10 mouse cellular contexts compared by ENCODE assay signal in the genomic region with DNA sequence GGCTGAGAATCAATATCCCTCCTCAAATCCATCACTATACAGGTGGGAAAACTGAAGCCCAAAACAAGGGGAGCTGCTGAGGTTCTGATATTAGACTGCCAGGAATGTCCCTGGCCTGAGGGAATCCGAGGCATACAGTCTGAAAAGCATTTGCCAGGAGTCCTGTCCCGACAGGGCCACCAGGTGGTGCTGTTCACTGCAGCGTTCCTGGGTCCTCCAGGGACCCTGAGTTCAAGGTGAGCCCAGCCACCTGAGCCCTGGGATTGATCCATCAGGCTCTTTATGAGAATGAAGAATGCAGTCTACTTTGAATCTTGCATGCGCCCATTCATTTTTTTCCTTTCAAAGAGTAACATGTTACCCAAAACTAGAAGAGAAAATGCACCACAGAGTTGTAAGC. TPM values are rescaled to one million over a fixed set of nuclear protein-coding genes. Genes with fewer than 3 reads are reported as not detected.
A peak's percentile ranks its signal among the peaks of the same experiment; 100 is the strongest.
DNase-seq lines count a peak whose midpoint lies in the region; ATAC-seq and TF ChIP-seq lines count a peak whose summit lies in the region.
"Had no signal": no experiment of that assay in that cellular context is flagged by ENCODE, and none has a peak within 500 bp of the region (broad histone marks: within the 10 kb centered on the region; RNA-seq: fewer than 3 reads in every experiment).

No protein-coding gene starts in this region.

- intact Hi-C loops in heart, postnatal 25 days (cut with DNase I): no loop called here

- peak; percentile 37 for TF ChIP-seq CTCF in heart, postnatal 0 days (IDR thresholded peaks at IDR 0.05; ENCODE audit: low read depth)

- no peaks in the 10 kb centered on the region for H3K4me1 ChIP-seq in heart, postnatal 0 days (ENCODE audit: control insufficient read depth, insufficient read depth)

- no peaks in the 10 kb centered on the region for H3K36me3 ChIP-seq in heart, postnatal 0 days (replicated peaks; ENCODE audit: control insufficient read depth, insufficient read depth, low read length)

- 27% methylated on average over 4 of the region's 4 CpGs for WGBS in heart, postnatal 0 days

- H3K27ac ChIP-seq in heart, postnatal 0 days (ENCODE audit: low read depth): no peak overlapping the region

- H3K9me3 ChIP-seq in heart, postnatal 0 days (replicated peaks; ENCODE audit: control insufficient read depth, low read length): no peaks in the 10 kb centered on the region

- no peak for DNase-seq in heart, postnatal 0 days (ENCODE audit: low spot score)
- DNase-seq in heart, postnatal 25 days (ENCODE audit: low spot score): no peak
- DNase-seq in ovary, postnatal 36 days (ENCODE audit: low spot score): peak; percentile 14
- no peak for DNase-seq in ovary, adult 18-20 months (ENCODE audit: low spot score)
- DNase-seq in embryo, embryonic 11 days: peak; percentile 39
- peak; percentile 3 for DNase-seq in thymus, postnatal 0 days (ENCODE audit: low spot score)
- DNase-seq in spleen, adult 12 weeks (ENCODE audit: low spot score): no peak
- DNase-seq in Muller cell, postnatal 12 days (ENCODE audit: inconsistent ontology term): no peak

- no peak for ATAC-seq in heart, postnatal 0 days (ENCODE audit: insufficient read depth, low read depth)

- no peak for TF ChIP-seq EP300 in heart, postnatal 0 days (IDR thresholded peaks at IDR 0.05; ENCODE audit: low read depth)

- H3K4me3 ChIP-seq in heart, postnatal 0 days (ENCODE audit: low read depth, low read length): no peak overlapping the region
- H3K4me3 ChIP-seq: myocyte had no signal

- H3K4me2 ChIP-seq in heart, postnatal 0 days (ENCODE audit: low read depth, low read length): no peak overlapping the region

- no peak overlapping the region for H3K9ac ChIP-seq in heart, postnatal 0 days (replicated peaks; ENCODE audit: low read depth, low read length)

- no peaks in the 10 kb centered on the region for H3K27me3 ChIP-seq in heart, postnatal 0 days (ENCODE audit: control insufficient read depth, insufficient read depth, low read length)

RNA-seq across cellular contexts. Expression of a gene that starts 3.2 kb away (rescaled TPM):
- total RNA-seq in heart, postnatal 0 days (2014; rRNA removed; ENCODE audit: low replicate concordance): not detected in 2 replicates
- not detected in 2 replicates for polyA plus RNA-seq in heart, postnatal 0 days (2015; fragmentation: Nextera tagmentation; extraction: Ambion mirVana)
- total RNA-seq in heart, postnatal 25 days (2021): not detected
- polyA plus RNA-seq in thymus, postnatal 0 days (2015; fragmentation: Nextera tagmentation; extraction: Ambion mirVana): not detected in 2 replicates
- total RNA-seq: granulocyte monocyte progenitor cell, adult 5-6 weeks had no signal
- polyA plus RNA-seq: myocyte had no signal

RNA-seq across cellular contexts. Expression of a gene that starts 26.9 kb away (rescaled TPM):
- total RNA-seq in heart, postnatal 0 days (2014; rRNA removed; ENCODE audit: low replicate concordance): not detected in 2 replicates
- not detected in 2 replicates for polyA plus RNA-seq in heart, postnatal 0 days (2015; fragmentation: Nextera tagmentation; extraction: Ambion mirVana)
- not detected for total RNA-seq in heart, postnatal 25 days (2021)
- polyA plus RNA-seq in thymus, postnatal 0 days (2015; fragmentation: Nextera tagmentation; extraction: Ambion mirVana): 0.10 and 0.12 TPM in 2 replicates

RNA-seq across cellular contexts. Expression of a gene that starts 44.0 kb away (rescaled TPM):
- total RNA-seq in heart, postnatal 0 days (2014; rRNA removed; ENCODE audit: low replicate concordance): 11.2 and 18.4 TPM in 2 replicates
- polyA plus RNA-seq in heart, postnatal 0 days (2015; fragmentation: Nextera tagmentation; extraction: Ambion mirVana): 28.1 and 29.4 TPM in 2 replicates
- total RNA-seq in heart, postnatal 25 days (2021): 10 to 100 TPM; 14.7 to 21.4 TPM
- 3.5 and 4.0 TPM in 2 replicates for polyA plus RNA-seq in thymus, postnatal 0 days (2015; fragmentation: Nextera tagmentation; extraction: Ambion mirVana)

RNA-seq across cellular contexts. Expression of a gene that starts 56.6 kb away (rescaled TPM):
- total RNA-seq in heart, postnatal 0 days (2014; rRNA removed; ENCODE audit: low replicate concordance): 684 and 717 TPM in 2 replicates
- polyA plus RNA-seq in heart, postnatal 0 days (2015; fragmentation: Nextera tagmentation; extraction: Ambion mirVana): 419 and 457 TPM in 2 replicates
- 100 to 1,000 TPM; 289 to 342 TPM for total RNA-seq in heart, postnatal 25 days (2021)
- polyA plus RNA-seq in thymus, postnatal 0 days (2015; fragmentation: Nextera tagmentation; extraction: Ambion mirVana): 1,181 and 1,244 TPM in 2 replicates

Comparison
In these comparisons a context has a peak if more than half of its experiments do, and no peak if none do; other contexts are left out.
1. DNase-seq: peak in ovary, postnatal 36 days (single experiment), embryo, embryonic 11 days (single experiment) and thymus, postnatal 0 days (single experiment); none in heart, postnatal 0 days (single experiment), heart, postnatal 25 days (single experiment), ovary, adult 18-20 months (single experiment), spleen, adult 12 weeks (single experiment) and Muller cell, postnatal 12 days (single experiment).